Mouse (Mus musculus) kidney, embryonic 14.5 days (tissue): ENCODE measurements at regions not wholly inside any gene's neighbourhood (a gene's known extent, or its start where the extent isn't known, plus 50 kb on each side); places are given as distances from the start of the nearest gene placed in this dataset.

Source experiments
- ATAC-seq: fragments of 200-750 bp; cut with Nextera tagmentation; 2 replicates; pipeline ENCODE4 v1.8.0; 2017; ENCODE audit warnings: moderate number of reproducible peaks, mild to moderate bottlenecking, moderate TSS enrichment, moderate library complexity; ENCODE audit not compliant: low FRiP score, low TSS enrichment
- H3K27ac ChIP-seq: fragments of 300-500 bp; sonication (generic); 2 replicates; pipeline ENCODE4 v1.5.1; 2014; ENCODE audit warnings: low read depth, mild to moderate bottlenecking, low read length, moderate library complexity, mixed read lengths
- H3K27me3 ChIP-seq: fragments of 300-500 bp; sonication (generic); 2 replicates; pipeline ENCODE4 v1.6.1; 2014; ENCODE audit warnings: mild to moderate bottlenecking, low read length; ENCODE audit not compliant: control insufficient read depth, insufficient read depth
- H3K36me3 ChIP-seq: fragments of 300-500 bp; sonication (generic); 2 replicates; pipeline ENCODE4 v1.6.1; 2014; ENCODE audit warnings: low read length, mixed read lengths; ENCODE audit not compliant: control insufficient read depth, insufficient read depth
- H3K4me1 ChIP-seq: fragments of 300-500 bp; sonication (generic); 2 replicates; pipeline ENCODE4 v1.6.1; 2014; ENCODE audit warnings: low read length, mixed read lengths; ENCODE audit not compliant: control insufficient read depth, insufficient read depth
- H3K4me2 ChIP-seq: fragments of 300-500 bp; sonication (generic); replicated peaks from 2 replicates; pipeline ENCODE4 v1.6.1; 2014; ENCODE audit warnings: low read depth, mild to moderate bottlenecking, low read length
- H3K4me3 ChIP-seq: fragments of 300-500 bp; sonication (generic); 2 replicates; pipeline ENCODE4 v1.5.1; 2014; ENCODE audit warnings: mild to moderate bottlenecking, low read length
- H3K9ac ChIP-seq: fragments of 300-500 bp; sonication (generic); 2 replicates; pipeline ENCODE4 v1.6.1; 2014; ENCODE audit warnings: low read depth, mild to moderate bottlenecking, low read length, moderate library complexity
- H3K9me3 ChIP-seq: fragments of 300-500 bp; sonication (generic); 2 replicates; pipeline ENCODE4 v1.6.1; 2016; ENCODE audit warnings: low read length; ENCODE audit not compliant: control insufficient read depth
- WGBS: fragments of 180-500 bp; shearing (Covaris S2); extraction: QIAGEN DNeasy Blood & Tissue Kit; methylation state at CpG from one replicate; pipeline ENCODE4 v1.1.7; 2014; 5-methylcytosine and 5-hydroxymethylcytosine counted together

DNA sequence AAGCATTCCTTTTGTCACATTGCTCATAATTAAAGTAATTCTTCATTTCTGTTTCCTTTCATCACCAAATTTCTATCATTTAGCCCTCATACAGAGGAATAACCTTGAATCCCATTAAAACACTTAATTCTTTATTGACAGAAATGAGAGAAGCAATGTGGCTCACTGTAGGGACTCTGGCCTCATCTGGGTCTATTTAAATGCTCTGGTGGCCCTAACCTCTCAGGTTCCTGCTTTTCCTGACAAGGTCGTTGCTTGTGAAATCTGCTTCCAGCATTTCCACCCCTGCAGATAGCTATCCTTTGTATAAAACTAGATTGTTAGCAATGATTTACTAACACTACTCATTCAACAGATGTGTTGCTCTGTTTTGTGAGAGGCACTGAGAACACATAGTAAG lies 163.6 kb upstream of the Xrcc4 start:
- H3K4me1 ChIP-seq = no peaks in the 10 kb centered on the region
- H3K9ac ChIP-seq = no peak overlapping the region
- H3K9me3 ChIP-seq = no peaks in the 10 kb centered on the region
- no peak for ATAC-seq
- H3K4me2 ChIP-seq = no peak overlapping the region
- no peaks in the 10 kb centered on the region for H3K27me3 ChIP-seq
- no peaks in the 10 kb centered on the region for H3K36me3 ChIP-seq
- WGBS = 6% methylated on average over 1 of the region's 1 CpGs
- no peak overlapping the region for H3K27ac ChIP-seq
- H3K4me3 ChIP-seq = no peak overlapping the region

DNA sequence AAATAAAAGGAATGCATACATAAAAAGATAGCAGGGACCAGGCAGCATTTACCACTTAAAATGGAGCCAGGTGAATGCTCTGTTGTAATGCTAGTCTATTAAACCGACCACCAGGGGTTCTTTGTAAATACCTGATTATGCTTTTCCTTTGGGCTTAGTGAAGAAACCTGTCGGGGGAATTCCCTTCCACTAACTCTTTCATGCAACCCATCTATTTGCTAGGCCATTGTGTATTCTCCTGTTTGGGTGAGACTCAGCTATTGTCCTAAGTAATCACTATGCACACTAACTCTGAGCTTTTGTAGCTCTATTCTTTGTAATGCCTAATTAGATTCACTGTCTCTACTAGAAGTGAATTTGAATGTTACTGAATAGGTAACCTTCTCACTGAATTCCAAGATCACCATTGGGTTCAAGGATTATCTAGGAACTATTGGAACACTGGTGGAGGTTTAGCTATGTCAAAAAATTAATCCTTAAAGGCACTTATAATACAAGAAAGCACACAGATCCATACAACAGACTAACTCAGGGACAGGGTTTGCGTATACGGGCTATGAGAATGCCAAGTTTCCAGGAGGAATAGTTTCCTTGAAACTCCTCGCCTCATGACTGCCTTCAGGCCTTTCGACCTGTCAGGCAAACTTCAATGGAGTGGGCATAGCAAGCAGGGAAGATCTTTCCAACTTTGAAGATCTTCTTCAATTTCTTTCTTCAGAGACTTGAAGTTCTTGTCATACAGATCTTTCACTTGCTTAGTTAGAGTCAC lies 156.8 kb upstream of the Xrcc4 start:
- 94% methylated on average over 6 of the region's 6 CpGs for WGBS

GRCm38 (mm10) chr13:90238331-90238730 lies 148.9 kb upstream of the Xrcc4 start:
- Histone ChIP-seq H3K4me2 (no peak overlapping the region), H3K9ac (no peak overlapping the region), H3K4me1 (no peaks in the 10 kb centered on the region), H3K4me3 (no peak overlapping the region), H3K9me3 (no peaks in the 10 kb centered on the region), H3K27ac (no peak overlapping the region), H3K27me3 (no peaks in the 10 kb centered on the region), H3K36me3 (no peaks in the 10 kb centered on the region)
- no peak for ATAC-seq
- 14% methylated on average over 4 of the region's 4 CpGs for WGBS

More for the DNA sequence above, 156.8 kb upstream of the Xrcc4 start:
- H3K4me2 ChIP-seq = no peak overlapping the region
- no peaks in the 10 kb centered on the region for H3K36me3 ChIP-seq
- no peaks in the 10 kb centered on the region for H3K9me3 ChIP-seq
- H3K9ac ChIP-seq = no peak overlapping the region
- no peak overlapping the region for H3K27ac ChIP-seq
- no peak overlapping the region for H3K4me3 ChIP-seq
- no peaks in the 10 kb centered on the region for H3K27me3 ChIP-seq
- H3K4me1 ChIP-seq = no peaks in the 10 kb centered on the region
- no peak for ATAC-seq

DNA sequence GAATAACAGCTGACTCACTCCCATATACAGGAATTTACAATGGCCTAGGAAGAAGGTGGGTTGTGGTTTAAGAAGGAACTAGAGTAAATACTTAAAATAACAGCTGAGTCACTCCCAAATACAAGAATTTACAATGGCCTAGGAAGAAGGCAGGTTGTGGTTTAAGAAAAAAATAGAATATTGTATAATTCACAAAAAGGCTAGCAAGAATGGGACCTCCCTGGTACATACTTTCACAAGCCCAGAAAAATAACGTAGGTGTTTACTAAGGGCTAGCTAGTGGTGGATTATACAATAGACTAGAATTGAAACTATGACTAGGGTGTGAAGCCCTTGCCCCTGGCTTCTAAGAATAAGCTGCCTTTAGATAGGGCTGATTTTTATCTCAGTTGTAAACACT lies 144.6 kb upstream of the Xrcc4 start:
- Histone ChIP-seq H3K27ac (no peak overlapping the region), H3K4me3 (no peak overlapping the region), H3K9ac (no peak overlapping the region), H3K4me1 (no peaks in the 10 kb centered on the region), H3K36me3 (no peaks in the 10 kb centered on the region), H3K27me3 (no peaks in the 10 kb centered on the region), H3K4me2 (no peak overlapping the region), H3K9me3 (no peaks in the 10 kb centered on the region)
- no peak for ATAC-seq
- 86% methylated on average over 1 of the region's 1 CpGs for WGBS

- Histone ChIP-seq H3K36me3 (no peaks in the 10 kb centered on the region), H3K27me3 (no peaks in the 10 kb centered on the region), H3K9ac (no peak overlapping the region), H3K27ac (no peak overlapping the region), H3K9me3 (no peaks in the 10 kb centered on the region), H3K4me3 (no peak overlapping the region), H3K4me2 (no peak overlapping the region), H3K4me1 (no peaks in the 10 kb centered on the region)
- 88% methylated on average over 3 of the region's 3 CpGs for WGBS
- no peak for ATAC-seq
These were observed 144.2 kb upstream of the Xrcc4 start for GRCm38 (mm10) chr13:90233561-90233960.

- H3K9ac ChIP-seq = no peak overlapping the region
- ATAC-seq = no peak
- H3K36me3 ChIP-seq = no peaks in the 10 kb centered on the region
- H3K9me3 ChIP-seq = no peaks in the 10 kb centered on the region
- H3K4me1 ChIP-seq = no peaks in the 10 kb centered on the region
- no peak overlapping the region for H3K4me2 ChIP-seq
- 67% methylated on average over 2 of the region's 2 CpGs for WGBS
- H3K27ac ChIP-seq = no peak overlapping the region
- H3K4me3 ChIP-seq = no peak overlapping the region
- H3K27me3 ChIP-seq = no peaks in the 10 kb centered on the region
These were observed 139.7 kb upstream of the Xrcc4 start for GRCm38 (mm10) chr13:90229106-90229505.

DNA sequence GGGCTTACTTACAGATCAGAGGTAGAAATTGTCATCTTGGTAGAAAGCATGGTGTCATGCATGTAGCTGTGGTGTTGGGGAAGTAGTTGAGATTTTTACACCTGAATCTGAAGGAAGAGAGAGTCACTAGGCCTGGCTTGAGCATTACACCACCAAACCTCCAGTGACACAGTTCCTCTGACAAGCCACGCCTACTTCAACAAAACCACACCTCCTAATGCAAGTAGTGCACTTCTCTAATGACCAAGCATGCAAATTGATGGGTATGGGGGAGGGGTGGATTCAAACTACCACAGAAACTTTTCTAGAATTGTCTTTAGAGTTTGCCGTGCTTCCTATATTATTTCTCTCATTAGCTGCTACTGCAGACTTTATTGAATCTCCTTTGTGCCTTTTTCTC lies 136.8 kb upstream of the Xrcc4 start:
- ATAC-seq = no peak
- Histone ChIP-seq H3K4me3 (no peak overlapping the region), H3K27me3 (no peaks in the 10 kb centered on the region), H3K27ac (no peak overlapping the region), H3K4me2 (no peak overlapping the region), H3K9ac (no peak overlapping the region), H3K36me3 (no peaks in the 10 kb centered on the region), H3K9me3 (no peaks in the 10 kb centered on the region), H3K4me1 (no peaks in the 10 kb centered on the region)
- 88% methylated on average over 2 of the region's 2 CpGs for WGBS

DNA sequence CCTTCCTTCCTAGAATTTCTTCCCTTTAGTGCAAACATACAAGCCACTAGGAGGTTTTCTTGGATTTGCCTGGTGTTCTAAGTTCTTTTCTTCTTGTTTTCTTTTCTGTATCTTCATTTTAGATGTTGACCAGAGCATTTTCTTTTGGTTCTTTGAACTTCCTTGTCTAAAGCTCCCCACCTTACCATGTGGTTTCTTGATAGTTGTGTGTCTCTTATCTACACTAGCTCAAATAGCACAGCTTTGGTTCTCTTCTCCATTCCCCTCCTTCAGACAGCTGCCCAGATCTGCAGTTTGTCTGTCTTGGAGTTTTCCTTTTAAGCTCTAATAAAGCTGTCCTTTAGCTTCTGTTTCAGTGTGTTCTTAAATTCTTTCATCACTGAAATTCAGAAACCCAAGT lies 123.0 kb upstream of the Xrcc4 start:
- H3K9me3 ChIP-seq = no peaks in the 10 kb centered on the region
- H3K27me3 ChIP-seq = no peaks in the 10 kb centered on the region
- H3K9ac ChIP-seq = no peak overlapping the region
- no peak overlapping the region for H3K4me3 ChIP-seq
- H3K4me2 ChIP-seq = no peak overlapping the region
- no peak overlapping the region for H3K27ac ChIP-seq
- no peaks in the 10 kb centered on the region for H3K4me1 ChIP-seq
- ATAC-seq = no peak
- no peaks in the 10 kb centered on the region for H3K36me3 ChIP-seq

DNA sequence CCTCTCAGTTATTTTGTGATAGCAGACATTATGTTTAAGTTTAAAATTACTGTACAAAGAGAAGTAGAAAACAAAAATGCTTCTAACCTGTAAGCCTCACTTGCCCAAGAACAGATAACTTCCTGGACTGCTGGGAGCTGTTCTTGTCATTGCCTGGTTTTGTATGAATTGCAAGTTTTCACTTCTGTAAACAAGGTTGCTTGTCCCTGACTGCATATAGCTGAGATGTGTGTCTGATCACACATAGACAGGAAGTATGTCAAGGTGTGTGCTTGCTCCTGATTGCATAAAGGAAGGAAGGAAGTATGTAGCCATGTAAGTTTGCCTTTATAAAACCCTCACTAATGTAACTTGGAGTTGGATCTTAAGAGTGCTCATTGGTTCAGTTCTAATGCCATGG lies 118.5 kb upstream of the Xrcc4 start:
- no peak overlapping the region for H3K4me2 ChIP-seq
- no peak overlapping the region for H3K4me3 ChIP-seq
- no peak for ATAC-seq
- no peaks in the 10 kb centered on the region for H3K4me1 ChIP-seq
- no peak overlapping the region for H3K27ac ChIP-seq
- no peaks in the 10 kb centered on the region for H3K36me3 ChIP-seq
- no peaks in the 10 kb centered on the region for H3K9me3 ChIP-seq
- H3K27me3 ChIP-seq = no peaks in the 10 kb centered on the region
- H3K9ac ChIP-seq = no peak overlapping the region
